Mouse (Mus musculus) erythroblast, embryonic 14.5 days (primary cell): ENCODE results near the gene Nfatc2.

Experiments used
- GATA1 ChIP-seq: IDR thresholded peaks from 2 replicates; pipeline ENCODE4 v1.6.1; 2012; ENCODE audit warnings: low read length, inconsistent platforms, mixed read lengths
- TAL1 ChIP-seq: IDR thresholded peaks from 3 replicates; pipeline ENCODE4 v1.6.1; 2012; ENCODE audit warnings: low read length, inconsistent platforms, mixed read lengths

- TF ChIP-seq GATA1: no peak
- TF ChIP-seq TAL1: no peak
These were observed 128.0 kb downstream of the Nfatc2 start for GRCm38 (mm10) chr2:168473496-168473895.
